8 mouse cellular contexts compared by ENCODE assay signal in the genomic region with DNA sequence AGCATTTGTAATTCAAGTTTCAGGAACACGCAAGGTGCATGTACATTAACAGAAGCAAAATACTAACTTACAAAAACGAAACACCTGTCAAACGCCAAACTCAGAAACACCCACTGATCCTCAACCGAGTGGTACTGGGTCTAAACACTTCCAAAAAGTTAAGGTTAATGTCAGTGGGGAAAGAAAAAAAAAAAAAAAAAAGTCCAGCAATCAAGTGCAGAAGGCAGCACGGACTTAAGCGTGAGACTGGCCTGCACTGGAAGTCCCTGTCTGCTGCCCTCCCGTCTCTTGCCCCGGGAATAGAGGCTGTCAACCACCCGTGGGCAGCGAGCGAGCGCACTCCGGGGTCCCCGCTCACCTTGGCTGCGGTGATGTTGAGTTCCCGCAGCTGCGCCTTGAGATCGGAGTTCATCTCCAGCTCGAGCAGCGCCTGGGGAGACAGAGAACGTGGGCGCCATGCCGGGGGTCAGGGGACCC. TPM values are rescaled to one million over a fixed set of nuclear protein-coding genes. Genes with fewer than 3 reads are reported as not detected.
DNase-seq lines count a peak whose midpoint lies in the region; ATAC-seq and TF ChIP-seq lines count a peak whose summit lies in the region.

No protein-coding gene starts in this region.

- H3K27ac ChIP-seq in heart, embryonic 12.5 days (ENCODE audit: poor library complexity, severe bottlenecking) = peak overlapping the region; percentile 89
- peak overlapping the region; percentile 67 for H3K27ac ChIP-seq in MEL (ENCODE audit: control insufficient read depth, low read depth, low read length)
- H3K27ac ChIP-seq in hindbrain, embryonic 11.5 days (ENCODE audit: low read depth, low read length) = peak overlapping the region; percentile 82

- intact Hi-C loops in heart, postnatal 25 days (cut with DNase I) = loop anchor here (5.0 kb wide), 2 partner anchors 112 to 657 kb away; no protein-coding TSS in a partner anchor

- under 1% methylated on average over 23 of the region's 23 CpGs for WGBS in heart, embryonic 12.5 days
- WGBS in hindbrain, embryonic 11.5 days = 2% methylated on average over 23 of the region's 23 CpGs

- H3K27me3 ChIP-seq in heart, embryonic 12.5 days (replicated peaks) = no peaks in the 10 kb centered on the region
- H3K27me3 ChIP-seq in MEL (ENCODE audit: control insufficient read depth in 1 of 2, insufficient read depth in 2 of 2, low read length in 2 of 2) = no peaks in the 10 kb centered on the region
- no peaks in the 10 kb centered on the region for H3K27me3 ChIP-seq in hindbrain, embryonic 11.5 days (ENCODE audit: control insufficient read depth, insufficient read depth, low read length)

- TF ChIP-seq CTCF in MEL (IDR thresholded peaks at IDR 0.05 in 2 of 3, conservative IDR thresholded peaks at IDR 0.05 in 1 of 3; ENCODE audit: control insufficient read depth in 1 of 3, insufficient read depth in 1 of 3, low read depth in 2 of 3, low read length in 3 of 3, poor library complexity in 1 of 3, severe bottlenecking in 1 of 3) = no peak

- no peak for TF ChIP-seq POLR2A in MEL (IDR thresholded peaks at IDR 0.05; ENCODE audit: control insufficient read depth in 1 of 2, insufficient read depth in 1 of 2, low read depth in 1 of 2, low read length in 2 of 2, poor library complexity in 1 of 2)

- H3K36me3 ChIP-seq in heart, embryonic 12.5 days = peaks cover 46% of the 10 kb centered on the region
- H3K36me3 ChIP-seq in MEL (ENCODE audit: control insufficient read depth in 1 of 2, insufficient read depth in 2 of 2, low read length in 2 of 2) = peaks cover 33 to 34% of the 10 kb centered on the region in 2 experiments
- peaks cover 10% of the 10 kb centered on the region for H3K36me3 ChIP-seq in hindbrain, embryonic 11.5 days (ENCODE audit: control insufficient read depth, insufficient read depth, low read length)

- H3K4me2 ChIP-seq in heart, embryonic 12.5 days = peak overlapping the region; percentile 87
- H3K4me2 ChIP-seq in hindbrain, embryonic 11.5 days (replicated peaks; ENCODE audit: low read depth, low read length) = peak overlapping the region; percentile 67

- H3K9me3 ChIP-seq in heart, embryonic 12.5 days (replicated peaks) = no peaks in the 10 kb centered on the region
- no peaks in the 10 kb centered on the region for H3K9me3 ChIP-seq in MEL (replicated peaks; ENCODE audit: insufficient read depth, low read length)
- no peaks in the 10 kb centered on the region for H3K9me3 ChIP-seq in hindbrain, embryonic 11.5 days (ENCODE audit: control insufficient read depth, low read length)

- DNase-seq in heart, postnatal 25 days (ENCODE audit: low spot score) = no peak
- DNase-seq in MEL (ENCODE audit: low read depth, low spot score) = peak; percentile 51
- DNase-seq in hindbrain, embryonic 11.5 days (ENCODE audit: low spot score) = no peak
- DNase-seq in right cerebral cortex, postnatal 36 days (ENCODE audit: low spot score in 2 of 2) = no peak
- no peak for DNase-seq in testis, postnatal 14 days (ENCODE audit: low spot score)
- no peak for DNase-seq in yolk sac, embryonic 10.5 days (ENCODE audit: low spot score)

- peaks cover 21% of the 10 kb centered on the region for H3K4me1 ChIP-seq in heart, embryonic 12.5 days (replicated peaks)
- H3K4me1 ChIP-seq in MEL (ENCODE audit: control insufficient read depth in 1 of 2, insufficient read depth in 2 of 2, low read length in 2 of 2) = peaks cover 0 to 26% of the 10 kb centered on the region in 2 experiments; a peak in 3 of 4 replicates
- H3K4me1 ChIP-seq in hindbrain, embryonic 11.5 days (replicated peaks; ENCODE audit: control insufficient read depth, insufficient read depth, low read length) = 0 out of 2 replicates have a peak, but pooled peaks cover 4% of the 10 kb centered on the region

- peak overlapping the region; percentile 98 for H3K9ac ChIP-seq in heart, embryonic 12.5 days
- peak overlapping the region; percentile 94 for H3K9ac ChIP-seq in MEL (ENCODE audit: control insufficient read depth, low read depth, low read length, poor library complexity, severe bottlenecking)
- peak overlapping the region; percentile 98 for H3K9ac ChIP-seq in hindbrain, embryonic 11.5 days (ENCODE audit: low read depth, low read length)

- ATAC-seq in heart, embryonic 12.5 days (ENCODE audit: insufficient number of reproducible peaks, low FRiP score) = 0 out of 2 replicates have a peak, but pooled peaks have one; percentile 6
- ATAC-seq in hindbrain, embryonic 11.5 days (ENCODE audit: low FRiP score) = peak; percentile 39; the same call in 1 of the 2 replicates
- peak; percentile 3; the same call in 1 of the 2 replicates for ATAC-seq in megakaryocyte progenitor cell, adult 5-6 weeks (replicated peaks; ENCODE audit: poor library complexity)

- H3K4me3 ChIP-seq in heart, embryonic 12.5 days = peak overlapping the region; percentile 94
- H3K4me3 ChIP-seq in MEL (ENCODE audit: control insufficient read depth in 1 of 2, insufficient read depth in 1 of 2, low read depth in 2 of 2, low read length in 2 of 2) = peak overlapping the region; percentile 68 to 76
- H3K4me3 ChIP-seq in hindbrain, embryonic 11.5 days (ENCODE audit: low read depth, low read length) = peak overlapping the region; percentile 92

- peaks cover 39% of the 10 kb centered on the region for H3K79me2 ChIP-seq in MEL (ENCODE audit: control insufficient read depth, insufficient read depth, low read length, poor library complexity)

- TF ChIP-seq EP300 in MEL (IDR thresholded peaks at IDR 0.05; ENCODE audit: low read depth in 1 of 2, low read length in 2 of 2) = no peak

- TF ChIP-seq RAD21 in MEL (IDR thresholded peaks at IDR 0.05; ENCODE audit: low read depth, low read length) = no peak

TF ChIP-seq in MEL, 35 proteins besides CTCF, POLR2A, EP300 and RAD21 (continues in another document):
- TF ChIP-seq KAT2A (conservative IDR thresholded peaks at IDR 0.05; ENCODE audit: low read depth, low read length) = no peak
- no peak for TF ChIP-seq ETS1 (IDR thresholded peaks at IDR 0.05; ENCODE audit: low read depth, low read length)
- TF ChIP-seq GABPA (IDR thresholded peaks at IDR 0.05; ENCODE audit: low read depth, low read length) = no peak
- TF ChIP-seq POLR2AphosphoS5 (IDR thresholded peaks at IDR 0.05; ENCODE audit: borderline replicate concordance, low read depth, low read length) = no peak
- 0 out of 2 replicates have a peak, but pooled peaks have one; percentile 17 for TF ChIP-seq MAZ (IDR thresholded peaks at IDR 0.05; ENCODE audit: low read depth, low read length)
- TF ChIP-seq TBP (IDR thresholded peaks at IDR 0.05; ENCODE audit: low read depth, low read length) = no peak
- TF ChIP-seq JUND (IDR thresholded peaks at IDR 0.05; ENCODE audit: low read depth, low read length) = no peak
- peak; percentile 95 for TF ChIP-seq CHD1 (IDR thresholded peaks at IDR 0.05; ENCODE audit: low read depth, low read length)

RNA-seq across cellular contexts. Expression of a gene that starts 0.7 kb away (rescaled TPM):
- 513 and 523 TPM in 2 replicates for polyA plus RNA-seq in heart, embryonic 12.5 days (2016; fragmentation: Nextera tagmentation; extraction: Ambion mirVana)
- total RNA-seq in heart, postnatal 25 days (2021) = 100 to 1,000 TPM; 289 to 342 TPM
- total RNA-seq in MEL (2012; rRNA removed) = 2,384 and 2,439 TPM in 2 replicates
- 100 to 1,000 TPM; 300 to 476 TPM for polyA plus RNA-seq in MEL (2012; ENCODE audit: insufficient read depth in 1 of 2, insufficient read length in 2 of 2, low read depth in 1 of 2, low replicate concordance in 2 of 2, missing spikeins in 1 of 2)
- polyA plus RNA-seq in hindbrain, embryonic 11.5 days (2014; fragmentation: Nextera tagmentation; extraction: Ambion mirVana) = 766 and 780 TPM in 2 replicates
- total RNA-seq in megakaryocyte progenitor cell, adult 5-6 weeks (2015) = 2,571 and 2,731 TPM in 2 replicates
- total RNA-seq in megakaryocyte progenitor cell, adult 5-6 weeks (2017) = 4,806 and 4,883 TPM in 2 replicates

RNA-seq across cellular contexts. Expression of a gene that starts 11.9 kb away (rescaled TPM):
- polyA plus RNA-seq in heart, embryonic 12.5 days (2016; fragmentation: Nextera tagmentation; extraction: Ambion mirVana) = 6.3 and 6.5 TPM in 2 replicates
- 10 to 100 TPM; 14.7 to 21.4 TPM for total RNA-seq in heart, postnatal 25 days (2021)
- total RNA-seq in MEL (2012; rRNA removed) = 0.23 and 0.54 TPM in 2 replicates
- under 1 TPM in 1 of 2 experiments, not detected in 1; 0.74 TPM for polyA plus RNA-seq in MEL (2012; ENCODE audit: insufficient read depth in 1 of 2, insufficient read length in 2 of 2, low read depth in 1 of 2, low replicate concordance in 2 of 2, missing spikeins in 1 of 2)
- polyA plus RNA-seq in hindbrain, embryonic 11.5 days (2014; fragmentation: Nextera tagmentation; extraction: Ambion mirVana) = 0.21 and 0.51 TPM in 2 replicates
- not detected in 2 replicates for total RNA-seq in megakaryocyte progenitor cell, adult 5-6 weeks (2015)
- 0.17 and 0.95 TPM in 2 replicates for total RNA-seq in megakaryocyte progenitor cell, adult 5-6 weeks (2017)

RNA-seq across cellular contexts. Expression of a gene that starts 14.3 kb away (rescaled TPM):
- 17.8 and 18.1 TPM in 2 replicates for polyA plus RNA-seq in heart, embryonic 12.5 days (2016; fragmentation: Nextera tagmentation; extraction: Ambion mirVana)
- 1 to 10 TPM; 7.1 to 8.2 TPM for total RNA-seq in heart, postnatal 25 days (2021)
- total RNA-seq in MEL (2012; rRNA removed) = 39.0 and 47.9 TPM in 2 replicates
- polyA plus RNA-seq in MEL (2012; ENCODE audit: insufficient read depth in 1 of 2, insufficient read length in 2 of 2, low read depth in 1 of 2, low replicate concordance in 2 of 2, missing spikeins in 1 of 2) = 10 to 100 TPM in 1 of 2 experiments, not detected in 1; 36.5 TPM
- polyA plus RNA-seq in hindbrain, embryonic 11.5 days (2014; fragmentation: Nextera tagmentation; extraction: Ambion mirVana) = 25.4 and 27.7 TPM in 2 replicates
- total RNA-seq in megakaryocyte progenitor cell, adult 5-6 weeks (2015) = 29.7 and 29.9 TPM in 2 replicates
- total RNA-seq in megakaryocyte progenitor cell, adult 5-6 weeks (2017) = 25.7 and 31.9 TPM in 2 replicates

RNA-seq across cellular contexts. Expression of a gene that starts 39.9 kb away (rescaled TPM):
- polyA plus RNA-seq in heart, embryonic 12.5 days (2016; fragmentation: Nextera tagmentation; extraction: Ambion mirVana) = 42.2 and 43.3 TPM in 2 replicates
- 10 to 100 TPM; 41.0 to 43.8 TPM for total RNA-seq in heart, postnatal 25 days (2021)
- total RNA-seq in MEL (2012; rRNA removed) = 18.1 and 22.1 TPM in 2 replicates
- 10 to 100 TPM in 1 of 2 experiments, not detected in 1; 54.8 TPM for polyA plus RNA-seq in MEL (2012; ENCODE audit: insufficient read depth in 1 of 2, insufficient read length in 2 of 2, low read depth in 1 of 2, low replicate concordance in 2 of 2, missing spikeins in 1 of 2)
- 51.5 and 53.5 TPM in 2 replicates for polyA plus RNA-seq in hindbrain, embryonic 11.5 days (2014; fragmentation: Nextera tagmentation; extraction: Ambion mirVana)
- total RNA-seq in megakaryocyte progenitor cell, adult 5-6 weeks (2015) = 125 and 137 TPM in 2 replicates
- total RNA-seq in megakaryocyte progenitor cell, adult 5-6 weeks (2017) = 26.7 and 32.3 TPM in 2 replicates

RNA-seq across cellular contexts. Expression of a gene that starts 52.8 kb away (rescaled TPM):
- polyA plus RNA-seq in heart, embryonic 12.5 days (2016; fragmentation: Nextera tagmentation; extraction: Ambion mirVana) = not detected in 2 replicates
- total RNA-seq in heart, postnatal 25 days (2021) = not detected
- total RNA-seq in MEL (2012; rRNA removed) = 0.42 and 0.85 TPM in 2 replicates
- polyA plus RNA-seq in MEL (2012; ENCODE audit: insufficient read depth in 1 of 2, insufficient read length in 2 of 2, low read depth in 1 of 2, low replicate concordance in 2 of 2, missing spikeins in 1 of 2) = 1 to 10 TPM in 1 of 2 experiments, not detected in 1; 2.2 TPM
- not detected in 2 replicates for polyA plus RNA-seq in hindbrain, embryonic 11.5 days (2014; fragmentation: Nextera tagmentation; extraction: Ambion mirVana)
- total RNA-seq in megakaryocyte progenitor cell, adult 5-6 weeks (2015) = not detected in 2 replicates
- total RNA-seq in megakaryocyte progenitor cell, adult 5-6 weeks (2017) = not detected in 2 replicates

Comparison
In these comparisons a context has a peak if more than half of its experiments do, and no peak if none do; other contexts are left out.
1. RNA of a gene that starts 11.9 kb away (total RNA-seq): 14.7 to 21.4 TPM in heart, postnatal 25 days; 0.23 to 0.54 TPM in MEL and 0.17 to 0.95 TPM in megakaryocyte progenitor cell, adult 5-6 weeks; every median in the first group is over 4 times any median in the second.
2. Peak in every context shown above with its lines, with median percentiles within 50 percentile points of each other: ATAC-seq, H3K27ac ChIP-seq, H3K4me3 ChIP-seq and H3K9ac ChIP-seq.